Mouse (Mus musculus): ENCODE measurements around the gene Ndrg3.
"Not testable (repeated sequence)": the region's sequence is repeated elsewhere in the genome, so short reads cannot be mapped to it uniquely, and the experiment has no call there.

Gene Ndrg3

GRCm38 (mm10) chr2:156901344-156901743, 90.5 kb downstream of the Ndrg3 start:
- no peak for DNase-seq (ENCODE audit: low spot score)

- DNase-seq (ENCODE audit: low spot score) = no peak
Measured at GRCm38 (mm10) chr2:156899184-156899583, 92.7 kb downstream of the Ndrg3 start.

GRCm38 (mm10) chr2:156898374-156898773, 93.5 kb downstream of the Ndrg3 start:
- DNase-seq (ENCODE audit: low spot score) = no peak

GRCm38 (mm10) chr2:156897034-156897433, 94.8 kb downstream of the Ndrg3 start:
- DNase-seq (ENCODE audit: low spot score) = no peak

GRCm38 (mm10) chr2:156896384-156896914, 95.4 kb downstream of the Ndrg3 start:
- DNase-seq (ENCODE audit: low spot score) = no peak

- DNase-seq (ENCODE audit: low spot score) = no peak
Measured at GRCm38 (mm10) chr2:156894496-156895265, 97.2 kb downstream of the Ndrg3 start.

GRCm38 (mm10) chr2:156892821-156893220, 99.0 kb downstream of the Ndrg3 start:
- DNase-seq (ENCODE audit: low spot score) = no peak

- no peak for DNase-seq (ENCODE audit: low spot score)
Measured at GRCm38 (mm10) chr2:156892240-156892639, 99.6 kb downstream of the Ndrg3 start.

GRCm38 (mm10) chr2:156888490-156888889, 103.4 kb downstream of the Ndrg3 start:
- DNase-seq (ENCODE audit: low spot score) = no peak

GRCm38 (mm10) chr2:156887017-156887416, 104.8 kb downstream of the Ndrg3 start, which contains the start of gene Sla2:
Sla2 (minus strand) TSS chr2:156887192.
- DNase-seq (ENCODE audit: low spot score) = peak; percentile 18

GRCm38 (mm10) chr2:156886084-156886631, 105.7 kb downstream of the Ndrg3 start:
- DNase-seq (ENCODE audit: low spot score) = no peak

- DNase-seq (ENCODE audit: low spot score) = not testable (repeated sequence)
Measured at GRCm38 (mm10) chr2:156885666-156886065, 106.2 kb downstream of the Ndrg3 start.

- no peak for DNase-seq (ENCODE audit: low spot score)
Measured at GRCm38 (mm10) chr2:156884396-156885211, 107.3 kb downstream of the Ndrg3 start.

GRCm38 (mm10) chr2:156882431-156883001, 109.3 kb downstream of the Ndrg3 start:
- DNase-seq (ENCODE audit: low spot score) = peak; percentile 26

- DNase-seq (ENCODE audit: low spot score) = no peak
Measured at GRCm38 (mm10) chr2:156879541-156879940, 112.3 kb downstream of the Ndrg3 start.

- DNase-seq (ENCODE audit: low spot score) = peak; percentile 51
Measured at GRCm38 (mm10) chr2:156877726-156878125, 114.1 kb downstream of the Ndrg3 start.

All from lung, postnatal 25 days (tissue).